Mouse (Mus musculus): Measurements from ENCODE around the gene Plcz1.

- TF ChIP-seq CTCF (IDR thresholded peaks at IDR 0.05) = no peak
- TF ChIP-seq EP300 (IDR thresholded peaks at IDR 0.05) = no peak
Observed at GRCm38 (mm10) chr6:140041357-140041756, at the start of gene Plcz1.
